Mouse (Mus musculus) heart, postnatal 0 days (tissue): ENCODE data around the gene Men1.

Experiments used
- CTCF ChIP-seq: IDR thresholded peaks from 2 replicates; pipeline ENCODE4 v1.5.1; 2016; ENCODE audit warnings: antibody characterized with exemption, control low read depth, low read depth
- EP300 ChIP-seq: IDR thresholded peaks from 2 replicates; pipeline ENCODE4 v1.6.1; 2016; ENCODE audit warnings: antibody characterized with exemption, low read depth

DNA sequence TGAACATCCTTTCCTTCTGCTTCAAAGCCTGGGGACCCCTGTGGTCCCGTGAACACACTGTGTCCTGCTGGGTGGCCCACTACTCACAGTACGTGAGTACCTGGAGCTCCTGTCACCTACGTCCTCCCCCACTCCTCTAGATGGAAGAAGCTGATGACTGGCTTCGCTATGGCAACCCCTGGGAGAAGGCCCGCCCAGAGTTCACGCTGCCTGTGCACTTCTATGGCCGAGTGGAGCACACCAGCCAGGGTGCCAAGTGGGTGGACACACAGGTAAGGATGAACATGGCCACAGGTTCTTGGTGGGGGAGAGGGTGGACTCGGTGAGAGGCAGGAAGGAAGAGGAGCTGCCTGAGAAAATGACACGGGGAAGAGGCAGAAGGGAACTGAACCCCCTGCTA lies 51.5 kb downstream of the Men1 start:
- TF ChIP-seq CTCF, result no peak
- TF ChIP-seq EP300, result no peak
